Mouse (Mus musculus) spleen, adult 18-20 months (tissue): ENCODE measurements around the gene Limch1.

Experiments used
- DNase-seq, 2 experiments: peaks; one replicate each; pipeline ENCODE4 v3.0.0; 2022; ENCODE audit warnings: mixed read lengths in 2 of 2

Gene Limch1

GRCm38 (mm10) chr5:66747761-66748430 lies 2.3 kb downstream of the Limch1 start:
- no peak for DNase-seq

GRCm38 (mm10) chr5:66748448-66749115 lies 3.0 kb downstream of the Limch1 start:
- DNase-seq, result no peak

- DNase-seq, result no peak
Measured at GRCm38 (mm10) chr5:66750641-66751040, 5.0 kb downstream of the Limch1 start.

- no peak for DNase-seq
Measured at GRCm38 (mm10) chr5:66751332-66751980, 5.8 kb downstream of the Limch1 start.

GRCm38 (mm10) chr5:66753620-66754019 lies 8.0 kb downstream of the Limch1 start:
- DNase-seq, result no peak

- no peak for DNase-seq
Measured at GRCm38 (mm10) chr5:66756821-66757705, 11.4 kb downstream of the Limch1 start.

- DNase-seq, result no peak
Measured at GRCm38 (mm10) chr5:66757706-66758237, 12.1 kb downstream of the Limch1 start.

GRCm38 (mm10) chr5:66759354-66759753 lies 13.7 kb downstream of the Limch1 start:
- DNase-seq, result no peak

GRCm38 (mm10) chr5:66760747-66761146 lies 15.1 kb downstream of the Limch1 start:
- no peak for DNase-seq

- DNase-seq, result no peak
Measured at GRCm38 (mm10) chr5:66762006-66762405, 16.4 kb downstream of the Limch1 start.

- DNase-seq, result no peak
Measured at GRCm38 (mm10) chr5:66764129-66764528, 18.5 kb downstream of the Limch1 start.

GRCm38 (mm10) chr5:66765911-66766310 lies 20.3 kb downstream of the Limch1 start:
- no peak for DNase-seq

- DNase-seq, result no peak
Measured at GRCm38 (mm10) chr5:66768034-66768433, 22.4 kb downstream of the Limch1 start.

- no peak for DNase-seq
Measured at GRCm38 (mm10) chr5:66769070-66769469, 23.4 kb downstream of the Limch1 start.

GRCm38 (mm10) chr5:66769558-66769957 lies 23.9 kb downstream of the Limch1 start:
- no peak for DNase-seq

GRCm38 (mm10) chr5:66777999-66778710 lies 32.5 kb downstream of the Limch1 start:
- DNase-seq, result no peak

- no peak for DNase-seq
Measured at GRCm38 (mm10) chr5:66780371-66780770, 34.7 kb downstream of the Limch1 start.

GRCm38 (mm10) chr5:66781507-66781906 lies 35.9 kb downstream of the Limch1 start:
- no peak for DNase-seq

- no peak for DNase-seq
Measured at GRCm38 (mm10) chr5:66782851-66783250, 37.2 kb downstream of the Limch1 start.

GRCm38 (mm10) chr5:66784624-66785361 lies 39.2 kb downstream of the Limch1 start:
- no peak for DNase-seq

- no peak for DNase-seq
Measured at GRCm38 (mm10) chr5:66785995-66786620, 40.5 kb downstream of the Limch1 start.
